Mouse (Mus musculus): ENCODE measurements at regions not wholly inside any gene's neighbourhood (a gene's known extent, or its start where the extent isn't known, plus 50 kb on each side); places are given as distances from the start of the nearest gene placed in this dataset.

- DNase-seq (ENCODE audit: low spot score in 2 of 2), result no peak
Measured at GRCm38 (mm10) chr9:61289117-61289516, 83.0 kb upstream of the Tle3 start.

DNA sequence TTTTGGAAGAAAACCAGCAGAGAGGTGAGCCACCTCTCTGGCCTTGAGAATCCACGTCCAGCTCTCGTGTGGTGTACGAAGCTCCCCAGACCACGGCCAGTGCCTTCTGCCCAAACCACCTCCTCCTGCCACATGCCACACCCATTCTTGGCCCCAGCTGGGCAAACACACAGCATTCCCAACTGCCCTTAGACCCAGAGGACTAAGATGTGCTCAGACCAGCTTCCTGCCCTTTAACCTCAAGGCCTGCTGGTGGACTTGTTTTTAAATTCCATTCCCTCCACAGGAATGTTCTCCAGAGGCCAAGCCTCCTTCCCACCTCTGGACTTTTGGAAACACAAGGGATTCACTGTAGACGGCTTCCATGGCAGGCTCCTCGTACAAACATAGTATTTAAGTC lies 82.5 kb upstream of the Tle3 start:
- no peak for DNase-seq (ENCODE audit: low spot score in 2 of 2)

- DNase-seq (ENCODE audit: low spot score in 2 of 2), result no peak
Measured at GRCm38 (mm10) chr9:61291646-61292045, 80.5 kb upstream of the Tle3 start.

GRCm38 (mm10) chr9:61292501-61292900 lies 79.7 kb upstream of the Tle3 start:
- DNase-seq (ENCODE audit: low spot score in 2 of 2), result no peak

DNA sequence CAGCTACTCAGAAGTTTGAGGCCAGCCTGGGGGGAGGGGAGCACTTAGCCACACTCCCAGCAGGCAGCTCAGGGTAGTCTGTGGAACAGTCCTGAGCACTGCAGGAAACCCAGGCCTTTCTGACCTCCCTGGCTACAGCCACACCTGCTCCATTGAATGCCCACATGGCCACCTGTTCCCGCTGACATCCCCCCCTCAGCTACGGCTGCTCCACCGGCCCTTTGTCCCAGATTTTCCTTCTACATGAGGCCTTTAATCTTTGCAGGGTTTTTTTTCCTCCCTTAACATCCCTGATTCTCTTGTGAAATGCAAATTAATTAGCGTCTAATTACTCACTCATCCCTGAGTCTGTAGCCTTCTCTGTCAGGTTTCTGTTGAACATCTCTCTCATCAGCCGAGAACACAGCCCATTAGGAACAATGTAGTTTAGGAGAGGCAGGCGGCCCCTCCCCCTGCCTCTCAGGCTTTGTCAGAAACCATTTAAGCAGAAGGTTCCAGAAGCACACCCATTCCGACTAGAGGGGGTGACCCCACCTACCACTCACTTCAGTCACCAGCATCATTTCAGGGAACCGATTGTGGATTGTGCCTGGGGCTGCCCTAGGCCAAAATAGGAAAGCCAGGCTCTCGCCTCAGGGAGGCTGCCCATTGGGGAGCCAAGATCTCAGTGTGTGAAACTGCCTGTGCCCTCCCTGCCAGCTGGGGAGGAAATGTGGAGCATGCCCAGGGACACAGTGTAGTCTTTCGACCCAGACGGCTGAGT lies 78.8 kb upstream of the Tle3 start:
- no peak for DNase-seq (ENCODE audit: low spot score in 2 of 2)

- no peak for DNase-seq (ENCODE audit: low spot score in 2 of 2)
Measured at GRCm38 (mm10) chr9:61295001-61295400, 77.2 kb upstream of the Tle3 start.

GRCm38 (mm10) chr9:61296311-61296947 lies 75.7 kb upstream of the Tle3 start:
- DNase-seq (ENCODE audit: low spot score in 2 of 2), result no peak

GRCm38 (mm10) chr9:61297385-61297784 lies 74.8 kb upstream of the Tle3 start:
- no peak for DNase-seq (ENCODE audit: low spot score in 2 of 2)

DNA sequence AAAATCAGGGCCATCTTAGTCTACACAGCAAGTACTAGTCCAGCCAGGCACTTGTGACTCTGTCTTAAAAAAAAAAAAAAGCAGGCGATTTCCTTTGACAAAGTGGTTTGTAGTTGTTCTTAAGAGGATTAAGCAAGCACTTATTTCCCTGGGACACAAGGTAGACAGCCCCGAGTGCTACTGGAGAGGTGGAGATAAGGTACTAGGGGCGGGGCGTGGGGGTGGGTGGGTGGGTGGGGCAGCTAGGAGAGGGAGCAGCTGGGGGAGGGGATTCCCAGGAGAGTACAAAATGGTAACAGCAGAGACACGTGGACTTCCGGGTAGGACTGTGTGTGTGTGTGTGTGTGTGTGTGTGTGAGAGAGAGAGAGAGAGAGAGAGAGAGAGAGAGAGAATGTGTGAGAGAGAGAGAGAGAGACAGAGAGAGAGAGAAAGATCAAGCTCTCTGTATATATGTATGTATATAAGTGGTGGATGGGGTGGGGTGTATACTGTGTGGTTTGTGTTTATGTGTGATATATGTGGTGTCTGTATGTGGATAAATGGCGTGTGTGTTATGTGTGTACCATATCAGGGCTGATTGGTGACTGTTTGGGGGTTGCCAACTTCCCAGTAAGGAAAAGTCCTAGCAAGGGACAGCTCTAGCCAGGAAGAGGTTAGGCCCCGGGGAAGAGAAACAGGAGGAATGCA lies 72.1 kb upstream of the Tle3 start:
- DNase-seq (ENCODE audit: low spot score in 2 of 2), result no peak

DNA sequence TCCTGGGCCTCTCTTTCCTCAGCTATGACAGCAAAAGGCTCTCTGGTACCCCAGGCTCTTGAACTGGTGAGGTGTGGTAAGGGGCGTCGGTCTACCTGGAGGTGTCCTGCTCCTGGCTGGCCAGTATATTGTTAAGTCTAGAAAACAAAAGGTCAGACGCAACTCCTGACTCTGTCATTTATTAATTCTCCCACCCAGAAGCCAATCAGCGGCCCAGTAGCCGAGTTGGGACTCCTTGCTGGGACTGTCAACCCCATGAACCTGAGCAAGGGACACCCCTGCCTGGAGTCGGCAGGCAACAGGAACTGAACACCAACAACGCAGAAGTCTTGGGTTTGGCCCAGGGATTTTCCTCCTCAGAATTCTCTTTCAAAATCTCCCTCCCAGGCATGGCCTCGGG lies 71.1 kb upstream of the Tle3 start:
- DNase-seq (ENCODE audit: low spot score in 2 of 2), result no peak

DNA sequence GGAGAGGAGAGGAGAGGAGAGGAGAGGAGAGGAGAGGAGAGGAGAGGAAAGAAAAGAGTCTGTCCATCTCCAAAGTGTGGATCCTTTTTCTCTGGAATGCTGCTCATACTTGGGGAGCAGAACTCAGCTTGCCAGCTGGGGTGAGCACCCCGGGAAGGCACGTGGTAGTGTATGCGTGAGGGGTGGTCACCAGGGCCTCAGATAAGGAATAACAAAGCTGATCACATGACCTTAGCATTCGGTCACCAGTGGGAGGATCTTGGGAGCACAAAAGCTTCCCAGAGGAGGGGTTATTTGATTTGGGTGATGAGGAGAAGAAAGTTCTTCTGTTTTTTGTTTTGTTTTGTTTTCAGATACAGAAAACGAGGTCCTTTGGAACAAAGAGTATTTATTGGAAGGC lies 69.4 kb upstream of the Tle3 start:
- DNase-seq (ENCODE audit: low spot score in 2 of 2), result no peak

DNA sequence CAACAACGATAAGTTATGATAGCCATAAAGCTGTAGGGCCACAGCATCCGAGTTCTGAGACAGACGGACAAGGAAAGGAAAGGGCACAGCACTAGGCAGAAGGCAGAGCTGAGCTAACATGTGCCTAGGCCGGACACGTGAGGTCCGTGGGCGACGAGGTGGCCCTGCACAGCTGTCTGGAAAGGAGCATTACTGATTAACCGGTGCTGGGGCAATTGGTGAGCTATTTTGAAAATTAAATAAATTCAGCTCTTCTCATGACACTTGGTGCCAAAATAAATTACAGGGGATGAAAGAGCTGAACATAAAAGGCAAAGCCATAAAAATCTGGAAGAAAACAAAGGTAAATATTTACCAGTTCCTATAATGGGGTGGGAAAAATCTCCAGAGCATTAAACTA lies 65.9 kb upstream of the Tle3 start:
- no peak for DNase-seq (ENCODE audit: low spot score in 2 of 2)

- no peak for DNase-seq (ENCODE audit: low spot score in 2 of 2)
Measured at GRCm38 (mm10) chr9:61309096-61309495, 63.1 kb upstream of the Tle3 start.

- DNase-seq (ENCODE audit: low spot score in 2 of 2), result peak; percentile 21 to 30
Measured at GRCm38 (mm10) chr9:61309768-61310493, 62.2 kb upstream of the Tle3 start.

GRCm38 (mm10) chr9:61310574-61310973 lies 61.6 kb upstream of the Tle3 start:
- no peak for DNase-seq (ENCODE audit: low spot score in 2 of 2)

DNA sequence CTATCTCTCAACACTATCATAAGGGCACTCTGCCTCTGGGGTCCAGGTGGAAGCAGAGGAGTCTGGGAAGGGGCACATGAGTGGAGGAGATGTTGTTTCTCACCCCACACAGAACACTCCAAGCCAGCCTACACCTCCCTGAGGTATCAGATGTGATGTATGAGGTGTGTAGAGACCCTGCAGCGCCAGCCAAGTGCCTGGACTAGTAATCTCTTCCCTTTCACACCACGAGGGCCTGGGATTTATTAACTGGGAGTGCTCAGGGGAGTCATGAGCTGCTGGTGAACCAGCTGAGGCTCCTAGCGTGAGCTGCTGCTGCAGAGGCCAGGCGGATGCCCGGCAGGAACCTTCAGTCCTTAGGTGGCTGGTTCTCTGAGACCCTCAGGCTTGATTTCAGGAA lies 60.6 kb upstream of the Tle3 start:
- DNase-seq (ENCODE audit: low spot score in 2 of 2), result no peak

- DNase-seq (ENCODE audit: low spot score in 2 of 2), result no peak
Measured at GRCm38 (mm10) chr9:61314630-61315179, 57.5 kb upstream of the Tle3 start.

DNA sequence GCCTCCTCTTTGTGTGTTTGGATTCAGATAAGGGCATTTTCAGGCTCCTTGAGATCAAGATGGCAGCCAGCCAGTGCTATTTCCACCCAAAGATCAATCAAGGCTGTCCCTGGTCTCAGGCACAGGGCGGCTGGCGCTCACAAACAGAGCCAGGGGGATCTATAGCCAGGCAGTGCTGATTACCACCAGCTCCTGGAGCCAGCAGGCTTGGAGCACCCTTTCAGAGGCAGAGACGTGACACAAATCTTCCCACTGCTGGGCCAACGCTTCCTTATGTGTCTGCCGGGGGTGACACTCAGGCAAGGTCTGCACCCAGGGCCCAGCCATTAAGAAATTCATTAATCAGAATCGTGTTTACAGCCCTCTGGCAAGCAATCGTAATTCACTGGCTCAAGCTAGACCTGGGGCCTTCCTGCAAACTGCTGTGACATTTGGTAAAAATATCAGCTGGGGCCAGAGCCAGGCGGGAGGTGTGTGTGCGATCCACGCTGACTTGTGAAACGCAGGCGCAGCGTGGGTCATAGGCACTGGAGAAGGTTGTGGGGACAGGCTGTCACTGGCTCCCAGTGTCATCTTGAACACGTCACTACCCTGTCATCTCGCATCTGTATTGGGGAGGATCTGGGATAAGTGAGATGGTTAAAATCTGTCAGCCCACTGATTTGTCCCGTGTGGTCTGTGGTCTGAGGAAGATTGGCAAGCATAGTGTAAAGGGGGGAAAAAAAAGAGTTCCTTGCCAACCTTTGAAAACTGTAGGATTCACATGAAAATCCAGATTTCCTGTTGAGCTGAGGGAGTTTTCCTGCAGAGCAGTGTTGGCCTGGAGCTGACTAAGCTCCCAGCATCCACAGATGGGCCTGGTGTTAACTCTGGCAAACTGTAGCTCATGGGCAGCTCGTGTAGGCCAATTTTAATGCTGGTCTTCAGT lies 56.5 kb upstream of the Tle3 start:
- DNase-seq (ENCODE audit: low spot score in 2 of 2), result no peak

GRCm38 (mm10) chr9:61316442-61316841 lies 55.7 kb upstream of the Tle3 start:
- DNase-seq (ENCODE audit: low spot score in 2 of 2), result no peak

GRCm38 (mm10) chr9:61319721-61320120 lies 52.4 kb upstream of the Tle3 start:
- no peak for DNase-seq (ENCODE audit: low spot score in 2 of 2)

- no peak for DNase-seq (ENCODE audit: low spot score in 2 of 2)
Measured at GRCm38 (mm10) chr9:61321314-61321713, 50.9 kb upstream of the Tle3 start.

Measured in layer of hippocampus, adult 8-10 months (tissue).